Mouse (Mus musculus) olfactory bulb, adult 2 months (tissue): ENCODE results near the gene Cs.

Experiments used
- CTCF ChIP-seq: fragments of 200-500 bp; IDR thresholded peaks from 2 replicates; pipeline ENCODE4 v1.5.1; 2012; ENCODE audit warnings: low read depth, mild to moderate bottlenecking, low read length, moderate library complexity; ENCODE audit not compliant: insufficient read depth
- POLR2A ChIP-seq: fragments of 200-500 bp; IDR thresholded peaks from 2 replicates; pipeline ENCODE4 v1.6.1; 2012; ENCODE audit warnings: mild to moderate bottlenecking, low read depth, low read length, moderate library complexity; ENCODE audit not compliant: insufficient read depth

- TF ChIP-seq CTCF (no peak), POLR2A (no peak)
Measured at GRCm38 (mm10) chr10:128358796-128359195, 21.3 kb downstream of the Cs start.
